Mouse (Mus musculus): Measurements from ENCODE around the gene Hoxb6. TPM values are rescaled to one million over a fixed set of nuclear protein-coding genes. Genes with fewer than 3 reads are reported as not detected.

Gene Hoxb6
- total RNA-seq, 2 experiments from 2014 or later: not detected

DNA sequence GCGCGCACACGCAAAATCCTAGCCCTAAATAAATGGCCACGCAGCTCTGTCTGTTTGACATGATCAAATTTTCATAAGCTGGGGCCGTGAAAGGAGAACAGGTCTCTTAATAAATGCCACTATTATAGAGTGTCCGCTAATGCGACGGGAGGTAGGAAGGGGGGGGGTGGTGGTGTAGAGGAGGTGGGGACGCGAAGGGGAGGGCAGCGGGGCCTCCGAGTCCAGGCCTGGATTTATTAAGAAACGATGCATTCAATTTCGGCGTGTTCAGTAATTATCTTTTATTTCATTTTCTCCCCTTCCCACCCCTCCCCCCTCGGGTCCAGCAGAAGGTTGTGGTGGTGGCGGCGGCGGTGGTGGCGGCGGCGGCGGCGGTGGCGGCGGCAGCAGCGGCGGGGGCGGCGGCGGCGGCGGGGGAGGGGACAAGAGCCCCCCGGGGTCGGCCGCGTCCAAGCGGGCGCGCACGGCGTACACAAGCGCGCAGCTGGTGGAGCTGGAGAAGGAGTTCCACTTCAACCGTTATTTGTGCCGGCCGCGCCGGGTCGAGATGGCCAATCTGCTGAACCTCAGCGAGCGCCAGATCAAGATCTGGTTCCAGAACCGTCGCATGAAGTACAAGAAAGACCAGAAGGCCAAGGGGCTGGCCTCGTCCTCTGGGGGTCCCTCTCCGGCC lies 53.1 kb downstream of the Hoxb6 start:
- intact Hi-C loops (cut with DNase I): no loop called here
- DNase-seq (ENCODE audit: low spot score): no peak

DNA sequence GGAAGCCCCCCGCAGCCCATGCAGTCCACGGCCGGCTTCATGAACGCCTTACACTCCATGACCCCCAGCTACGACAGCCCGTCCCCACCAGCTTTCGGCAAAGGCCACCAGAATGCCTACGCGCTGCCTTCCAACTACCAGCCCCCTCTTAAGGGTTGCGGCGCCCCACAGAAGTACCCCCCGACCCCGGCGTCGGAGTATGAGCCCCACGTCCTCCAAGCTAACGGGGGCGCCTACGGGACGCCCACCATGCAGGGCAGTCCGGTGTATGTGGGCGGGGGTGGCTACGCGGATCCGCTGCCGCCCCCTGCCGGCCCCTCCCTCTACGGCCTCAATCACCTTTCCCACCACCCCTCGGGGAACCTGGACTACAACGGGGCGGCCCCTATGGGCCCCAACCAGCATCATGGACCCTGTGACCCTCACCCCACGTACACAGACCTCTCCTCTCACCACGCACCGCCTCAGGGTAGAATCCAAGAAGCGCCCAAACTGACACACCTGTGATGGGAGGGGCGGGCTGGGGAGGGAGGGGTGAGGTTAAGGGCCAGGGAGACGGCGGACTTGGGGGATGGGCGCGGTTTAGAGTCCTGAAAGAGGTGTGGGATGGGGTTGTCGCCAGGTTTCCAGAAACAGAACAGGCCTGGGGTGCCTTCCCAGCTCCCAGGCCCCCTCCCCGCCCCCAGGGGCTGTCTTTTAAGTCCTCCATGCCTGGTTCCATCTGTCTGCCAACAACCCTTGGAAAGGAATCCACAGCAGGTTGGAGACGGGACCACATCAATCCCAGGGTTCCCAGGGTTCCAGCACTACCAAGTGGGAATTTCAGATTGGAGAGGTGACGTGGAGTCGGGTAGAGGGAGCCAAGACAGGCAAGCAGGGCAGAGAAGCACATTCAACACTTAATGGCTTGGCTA lies 53.9 kb downstream of the Hoxb6 start:
- intact Hi-C loops (cut with DNase I): no loop called here
- DNase-seq (ENCODE audit: low spot score): no peak

DNA sequence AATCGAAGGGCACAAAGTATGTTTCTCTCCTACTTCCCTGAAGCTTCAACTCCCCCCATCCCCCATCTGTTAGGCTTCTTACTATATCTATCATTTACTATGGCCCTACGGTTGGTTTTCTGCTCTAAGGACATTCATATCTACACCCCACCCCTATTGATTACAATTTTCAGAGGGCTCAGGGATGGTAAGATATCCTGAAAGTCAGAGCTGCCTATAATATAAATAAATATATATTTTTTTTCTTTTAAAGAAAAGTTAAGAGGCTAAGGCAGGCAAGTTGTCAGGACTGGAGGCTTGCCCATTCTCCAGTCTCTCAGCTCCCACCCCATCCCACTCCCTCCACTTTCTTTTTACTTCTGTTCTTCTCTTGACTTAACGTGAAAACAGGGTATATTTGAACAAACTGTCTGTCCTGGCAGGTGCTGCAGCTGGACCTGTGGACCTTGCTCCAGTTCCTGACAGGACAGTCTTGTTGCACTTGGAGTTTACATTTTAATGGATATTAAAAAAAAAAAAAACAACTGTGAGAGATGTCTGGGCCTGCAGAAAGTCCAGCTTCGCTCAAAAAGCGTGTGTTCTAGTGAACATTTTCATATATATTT lies 54.7 kb downstream of the Hoxb6 start:
- no peak for DNase-seq (ENCODE audit: low spot score)
- intact Hi-C loops (cut with DNase I): no loop called here

DNA sequence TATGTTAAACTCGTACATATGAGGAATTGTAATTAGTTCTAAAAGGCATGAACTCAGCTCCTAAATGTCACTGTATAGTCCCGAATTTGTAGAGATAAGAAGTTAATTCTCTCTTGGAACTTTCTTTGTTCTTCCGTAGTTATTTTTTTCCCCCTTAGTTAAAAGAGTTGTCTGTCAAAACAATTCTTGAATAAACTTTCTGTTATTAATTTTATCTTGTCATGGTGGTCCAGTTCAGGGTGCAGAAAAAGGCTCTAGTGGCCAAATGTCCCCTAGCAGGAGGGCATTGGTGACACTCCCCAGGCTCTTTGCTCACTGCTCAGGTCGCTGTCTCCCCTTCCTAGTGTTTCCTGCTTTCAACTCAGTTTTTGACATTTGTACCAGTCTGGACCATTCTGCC lies 55.4 kb downstream of the Hoxb6 start:
- intact Hi-C loops (cut with DNase I): no loop called here
- no peak for DNase-seq (ENCODE audit: low spot score)

DNA sequence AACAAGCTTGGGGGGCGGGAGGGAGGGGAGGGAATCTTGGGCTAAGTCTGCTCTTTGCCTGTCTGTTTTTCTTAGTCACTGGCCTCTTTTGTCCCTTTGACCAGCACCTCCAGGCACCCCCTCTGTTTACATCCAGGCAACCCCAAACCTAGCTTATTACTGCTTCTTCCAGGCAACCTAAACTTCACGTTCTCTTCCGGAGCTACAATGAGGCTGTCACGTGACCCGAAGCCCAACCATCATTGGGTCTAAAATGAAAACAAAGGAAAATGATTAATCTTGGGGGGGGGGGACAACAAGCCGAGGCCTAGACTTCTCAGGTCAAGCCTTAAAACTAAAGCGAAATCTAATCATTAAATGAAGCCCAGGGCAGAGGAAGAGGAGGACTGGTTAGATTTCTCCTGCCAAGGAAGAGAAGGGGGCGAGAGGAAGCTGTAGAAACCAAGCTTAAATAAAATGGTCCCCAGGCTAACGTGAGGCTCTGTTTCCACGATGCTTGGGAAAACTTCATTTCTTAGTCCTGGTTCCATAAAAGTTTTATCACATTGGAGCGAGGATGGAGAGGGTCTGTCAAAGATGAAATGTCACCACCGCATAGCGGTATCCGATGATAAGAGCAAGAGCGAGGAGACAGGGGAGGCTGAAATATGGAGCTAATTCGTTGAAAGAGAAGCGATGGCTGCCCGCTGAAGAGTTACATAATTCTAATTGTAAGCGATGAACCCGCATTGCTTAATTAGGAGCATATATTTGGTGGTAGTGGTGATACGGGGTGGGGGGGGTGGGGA lies 56.1 kb downstream of the Hoxb6 start:
- no peak for DNase-seq (ENCODE audit: low spot score)
- intact Hi-C loops (cut with DNase I): no loop called here

DNA sequence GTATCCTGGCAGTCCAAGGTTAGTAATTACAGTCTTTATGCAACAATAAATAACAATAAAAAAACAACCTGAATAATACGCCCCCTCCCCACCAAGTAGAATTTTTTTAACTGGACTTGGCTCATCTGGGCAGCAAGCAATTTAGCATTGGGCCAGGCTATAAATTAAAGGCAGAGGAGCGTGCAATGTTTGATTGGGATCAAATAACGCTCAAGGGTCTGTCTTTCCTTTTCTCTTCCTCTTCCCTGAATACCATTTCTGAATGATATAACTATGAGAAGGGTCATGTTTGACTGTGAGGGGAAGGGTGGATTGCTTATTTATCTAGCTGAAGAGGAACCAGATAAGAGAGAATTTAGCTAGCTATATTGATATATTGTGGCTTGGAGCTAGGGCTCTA lies 56.7 kb downstream of the Hoxb6 start:
- intact Hi-C loops (cut with DNase I): no loop called here
- no peak for DNase-seq (ENCODE audit: low spot score)

DNA sequence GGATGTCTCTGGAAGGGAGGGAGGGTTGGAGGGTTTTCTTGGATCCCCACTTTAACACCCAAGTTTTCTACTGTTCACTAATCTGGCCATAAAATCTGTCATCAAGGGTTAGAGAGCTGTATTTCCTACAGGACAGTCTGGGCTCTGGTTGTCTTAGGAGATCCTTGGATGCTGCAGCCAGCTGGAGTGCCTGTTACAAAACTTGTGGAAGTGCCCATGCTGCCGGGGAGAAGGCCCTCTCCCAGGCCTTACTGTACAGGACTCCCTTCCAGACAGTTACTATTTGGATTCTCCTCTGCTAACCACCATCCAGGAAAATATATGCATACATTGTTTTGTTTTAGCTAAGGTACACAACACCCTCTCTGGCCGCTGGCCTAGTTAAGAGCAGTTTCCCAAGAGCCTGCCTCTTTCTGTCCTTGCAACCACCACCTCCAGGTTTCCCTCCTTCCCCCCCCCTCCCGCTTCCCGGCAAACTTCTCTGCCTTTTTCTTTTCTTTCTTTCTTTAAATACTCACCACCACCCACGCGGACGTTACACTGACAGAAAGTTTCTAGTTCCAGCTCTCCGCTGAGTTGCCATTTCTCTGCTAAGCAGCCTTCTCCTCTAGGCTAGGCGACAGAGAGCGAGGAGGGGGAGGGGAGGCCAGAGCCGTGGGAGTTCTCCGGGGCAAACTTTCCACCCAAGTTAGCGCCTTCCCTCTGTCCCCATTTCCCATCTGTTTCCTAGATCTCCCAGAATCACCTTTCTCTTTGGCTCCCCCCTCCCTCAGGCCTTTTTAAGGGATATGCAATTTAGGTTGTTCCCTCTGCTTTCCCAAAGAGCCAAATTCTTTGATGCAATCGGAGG lies 57.4 kb downstream of the Hoxb6 start:
- no peak for DNase-seq (ENCODE audit: low spot score)
- intact Hi-C loops (cut with DNase I): loop anchor here (5.0 kb wide), 1 partner anchor 32 kb away; the partner anchor contains the start of gene Hoxb4

DNA sequence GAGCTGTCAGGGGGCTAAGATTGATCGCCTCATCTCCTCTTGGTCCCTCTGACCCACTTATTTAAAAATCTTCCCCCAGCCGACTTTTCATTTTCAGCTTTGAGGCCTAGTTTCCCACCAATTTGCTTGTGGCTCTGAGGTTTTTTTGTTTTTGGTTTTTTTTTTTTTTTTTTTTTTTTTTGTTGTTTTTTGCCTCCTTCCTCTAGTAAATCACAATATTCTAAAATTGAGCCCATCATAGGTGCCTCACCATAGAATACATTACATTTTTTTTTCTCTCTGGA lies 58.0 kb downstream of the Hoxb6 start, which contains the start of gene Hoxb2:
Gene Hoxb2, plus strand, starts transcription at position 185 of the 284 bp plus-strand sequence.
- no peak for DNase-seq (ENCODE audit: low spot score)
- intact Hi-C loops (cut with DNase I): loop anchor here (5.0 kb wide), 1 partner anchor 33 kb away; the partner anchor contains the start of gene Hoxb4

DNA sequence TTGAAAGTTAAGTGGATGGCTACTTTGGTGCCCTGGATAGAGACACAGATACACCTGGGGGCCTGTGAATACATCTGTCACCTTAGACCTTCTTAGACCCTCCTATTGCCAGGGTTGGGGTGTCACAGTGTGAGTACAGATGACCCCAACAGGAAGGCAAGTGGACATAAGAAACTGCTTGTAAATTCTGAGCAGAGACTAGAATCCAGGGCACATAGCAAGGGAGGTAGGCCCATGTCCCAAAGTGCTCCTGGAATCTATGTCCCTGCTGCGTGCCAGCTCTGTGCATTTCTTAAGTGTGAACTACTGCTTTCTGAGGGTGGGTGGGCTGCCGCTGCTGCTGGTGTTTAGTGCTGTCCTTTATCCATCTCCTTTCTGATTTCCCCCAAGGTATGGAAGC lies 58.5 kb downstream of the Hoxb6 start:
- intact Hi-C loops (cut with DNase I): loop anchor here (5.0 kb wide), 1 partner anchor 33 kb away; the partner anchor contains the start of gene Hoxb4
- DNase-seq (ENCODE audit: low spot score): no peak

Small RNA genes lying within 50 kb of the gene (microRNA-seq; reads per million reads assigned to microRNA genes)
- gene Mir10a: 1,302 reads per million, percentile 81 among the genes with 10 or more reads in this experiment
- not detected for gene Mir196a-1

Other genes with a start within 250 kb of the Hoxb6 start
- 10 to 100 TPM; 29.0 to 32.2 TPM for gene Ube2z, start 227.1 kb upstream of the Hoxb6 start, total RNA-seq (2021)
- gene Atp5g1, start 216.8 kb upstream of the Hoxb6 start, total RNA-seq (2021): 1,000 to 10,000 TPM; 3,505 to 3,833 TPM
- not detected for gene Calcoco2, start 180.5 kb upstream of the Hoxb6 start, total RNA-seq (2021)
- not detected for gene Ttll6, start 158.7 kb upstream of the Hoxb6 start, total RNA-seq (2021)
- gene Hoxb13, start 98.2 kb upstream of the Hoxb6 start, total RNA-seq (2021): not detected
- gene Hoxb9, start 21.0 kb upstream of the Hoxb6 start, total RNA-seq (2021): not detected
- not detected for gene Hoxb8, start 10.6 kb upstream of the Hoxb6 start, total RNA-seq (2021)
- not detected for gene Hoxb7, start 5.9 kb upstream of the Hoxb6 start, total RNA-seq (2021)
- gene Hoxb5, start 10.9 kb downstream of the Hoxb6 start, total RNA-seq (2021): under 1 TPM; 0.10 to 0.14 TPM
- gene Hoxb4, start 25.8 kb downstream of the Hoxb6 start, total RNA-seq (2021): under 1 TPM; 0.57 to 0.59 TPM
- gene Hoxb3, start 30.9 kb downstream of the Hoxb6 start, total RNA-seq (2021): under 1 TPM; 0.36 to 0.45 TPM
- 1 to 10 TPM in 1 of 2 experiments, under 1 TPM in 1; 0.81 to 1.3 TPM for gene Hoxb2, start 58.0 kb downstream of the Hoxb6 start, total RNA-seq (2021)
- gene Hoxb1, start 73.3 kb downstream of the Hoxb6 start, total RNA-seq (2021): not detected
- gene Skap1, start 172.1 kb downstream of the Hoxb6 start, total RNA-seq (2021): under 1 TPM in 1 of 2 experiments, not detected in 1; 0.17 TPM